Mouse (Mus musculus) bone marrow macrophage, adult 2 months (primary cell): ENCODE data around the gene Cog4.

Experiments
- CTCF ChIP-seq: IDR thresholded peaks from 2 replicates; pipeline ENCODE4 v1.5.1; 2012; ENCODE audit warnings: low read depth, mild to moderate bottlenecking, low read length, moderate library complexity
- POLR2A ChIP-seq: IDR thresholded peaks from 2 replicates; pipeline ENCODE4 v1.6.1; 2012; ENCODE audit warnings: mild to moderate bottlenecking, low read depth, low read length, borderline replicate concordance

DNA sequence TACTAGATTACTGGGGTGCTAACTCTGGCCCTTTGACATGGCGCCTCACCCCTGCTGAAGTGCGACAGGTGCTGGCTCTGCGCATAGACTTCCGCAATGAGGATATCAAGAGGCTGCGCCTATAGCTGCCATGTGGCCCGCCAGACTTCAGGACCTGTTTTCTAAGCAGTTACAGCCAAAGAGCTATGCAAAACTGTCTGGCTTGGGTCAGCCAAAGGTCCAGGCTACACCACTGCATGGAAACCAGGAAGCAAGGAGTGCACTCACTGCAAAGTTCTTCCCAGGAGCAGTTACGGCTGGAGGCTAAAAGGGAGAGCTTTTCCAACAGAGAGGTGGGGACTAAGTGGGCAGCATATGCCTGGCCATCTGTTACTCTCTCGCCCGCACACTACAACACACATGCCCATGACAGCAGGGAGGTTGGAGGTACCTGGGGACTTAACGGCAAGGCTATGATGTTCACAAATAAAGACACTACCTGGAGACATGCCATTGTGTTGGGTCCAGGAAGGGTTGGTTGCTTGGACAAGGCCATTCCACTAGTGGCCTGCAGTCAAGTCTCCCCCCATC is 35.4 kb downstream of the Cog4 start:
- TF ChIP-seq POLR2A (no peak), CTCF (no peak)
